Mouse (Mus musculus) adipocyte (in vitro differentiated cells): ENCODE results near the gene Oxct2a.
"Not testable (repeated sequence)": the region's sequence is repeated elsewhere in the genome, so short reads cannot be mapped to it uniquely, and the experiment has no call there.

Source experiments
- DNase-seq: peaks from one replicate; pipeline ENCODE4 v3.0.0-alpha.2; 2016; ENCODE audit warnings: low spot score

Gene Oxct2a

GRCm38 (mm10) chr4:123323534-123323933 lies at the start of gene Oxct2a:
TSS of gene Oxct2a (minus strand) at chr4:123323634.
- DNase-seq = no peak

GRCm38 (mm10) chr4:123363555-123363954 lies 40.1 kb upstream of the Oxct2a start:
- no peak for DNase-seq

DNA sequence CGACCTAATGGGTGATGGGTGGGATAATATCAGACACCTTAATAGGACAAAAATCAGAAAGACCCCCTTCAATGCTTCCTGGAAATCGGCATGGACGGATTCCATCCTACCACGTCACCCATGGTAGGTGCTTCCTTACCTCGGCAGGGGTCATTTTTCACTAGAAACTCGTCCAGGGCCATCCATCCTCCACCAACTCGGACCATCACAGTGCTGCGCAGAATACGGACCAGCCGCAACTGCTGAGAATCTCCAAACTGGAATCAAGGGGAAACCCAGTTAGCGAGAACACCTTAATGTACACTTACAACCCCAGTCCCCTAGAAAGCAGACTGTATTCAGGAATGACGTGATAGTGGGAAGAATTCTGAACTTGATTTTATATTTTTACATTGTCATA lies 37.3 kb upstream of the Oxct2a start:
- DNase-seq = no peak

- no peak for DNase-seq
Observed at GRCm38 (mm10) chr4:123358613-123359012, 35.2 kb upstream of the Oxct2a start.

DNA sequence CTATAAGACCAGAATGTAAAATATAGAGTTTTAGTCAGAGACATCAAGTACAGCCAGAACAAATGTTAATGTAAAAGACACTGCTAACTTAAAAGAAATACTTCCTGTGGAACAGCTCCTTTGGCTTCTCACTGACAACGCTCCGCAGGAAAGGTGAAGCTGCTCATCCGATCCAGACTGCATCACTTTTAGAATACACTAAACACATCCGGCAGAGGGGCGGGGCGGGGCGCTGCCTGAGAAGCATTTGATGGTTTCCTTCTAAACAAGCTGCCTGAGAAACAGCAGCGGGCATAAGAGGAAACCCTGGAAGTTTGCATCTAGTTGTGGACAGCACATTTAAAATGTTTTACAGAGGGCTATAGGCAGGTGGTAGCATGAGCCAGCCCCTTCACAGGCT lies 32.5 kb upstream of the Oxct2a start:
- DNase-seq = no peak

DNA sequence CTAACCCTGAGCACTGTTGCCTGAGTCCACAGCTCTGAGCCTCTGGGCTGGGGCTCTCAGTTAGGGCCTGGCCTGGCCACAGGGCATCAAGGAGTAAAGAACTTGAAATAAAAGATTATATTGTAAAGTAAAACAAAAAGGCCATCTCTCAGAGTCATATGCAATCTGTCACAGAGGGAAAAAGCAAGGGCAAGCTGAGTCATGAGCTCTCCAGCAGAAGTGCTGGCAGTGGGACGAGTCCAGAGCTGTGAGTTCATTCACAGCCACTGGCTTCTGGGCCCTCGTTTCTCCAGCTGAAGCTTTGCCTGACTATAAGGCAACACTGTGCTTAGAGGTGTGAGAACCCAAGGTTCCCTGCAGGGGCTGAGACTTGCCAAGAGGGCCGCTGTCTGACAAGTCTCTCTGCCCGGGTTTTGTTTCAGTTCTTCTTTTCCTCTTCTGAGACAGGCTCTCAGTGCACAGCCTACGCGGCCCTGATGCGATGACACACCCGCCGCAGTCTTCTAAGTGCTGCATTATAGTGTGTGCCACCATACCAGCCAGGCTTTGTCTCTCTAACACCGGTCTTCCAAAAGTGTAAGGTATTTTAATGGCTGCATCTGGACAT lies 29.9 kb upstream of the Oxct2a start:
- DNase-seq = no peak

- no peak for DNase-seq
Observed at GRCm38 (mm10) chr4:123343471-123343789, 20.0 kb upstream of the Oxct2a start.

DNA sequence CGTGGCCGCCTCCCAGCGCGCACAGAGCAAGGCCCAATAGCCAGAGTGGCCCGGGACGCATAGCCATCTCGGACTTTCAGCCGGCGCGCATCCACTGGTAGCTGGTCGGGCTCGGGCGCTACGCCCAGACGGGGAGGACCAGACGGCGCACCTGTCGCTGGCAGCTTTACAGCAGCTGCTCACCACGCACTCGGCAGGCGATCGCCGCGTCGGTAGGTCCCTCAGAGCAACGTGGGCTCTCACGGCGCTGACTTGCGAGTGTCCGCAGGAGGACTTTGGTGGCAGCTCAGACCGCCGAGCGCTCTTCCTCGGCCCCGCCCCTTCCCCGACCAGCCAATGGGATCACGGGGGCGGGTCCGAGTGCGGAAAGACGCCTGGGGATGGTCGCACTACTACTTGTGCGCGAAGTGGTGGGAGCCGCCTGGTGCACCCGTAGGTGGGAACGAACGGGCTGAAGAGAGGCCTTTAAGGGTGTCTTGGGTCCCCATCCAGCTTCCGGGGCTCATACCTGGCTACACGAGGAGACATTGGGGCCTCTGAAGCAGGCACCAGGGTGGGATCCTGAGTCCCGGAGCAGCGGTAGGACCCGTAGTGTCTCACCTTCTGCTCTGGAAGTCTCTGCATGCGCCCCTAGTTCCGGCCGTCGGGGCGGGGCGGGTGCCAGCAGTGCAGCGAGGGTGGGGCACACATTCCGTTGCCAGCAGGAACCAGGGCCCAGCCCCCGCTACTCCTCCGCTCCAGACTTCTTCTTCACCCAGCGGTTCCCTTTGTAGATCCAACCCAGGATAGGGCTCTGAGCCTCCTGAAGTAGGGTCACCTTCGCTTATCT lies 19.4 kb upstream of the Oxct2a start, which contains the start of gene Bmp8a:
Bmp8a (minus strand) TSS at position 611 of the 829 bp plus-strand sequence.
- no peak for DNase-seq

- no peak for DNase-seq
Observed at GRCm38 (mm10) chr4:123342091-123342641, 18.7 kb upstream of the Oxct2a start.

GRCm38 (mm10) chr4:123340232-123340631 lies 16.8 kb upstream of the Oxct2a start:
- DNase-seq = no peak

GRCm38 (mm10) chr4:123337693-123338092 lies 14.3 kb upstream of the Oxct2a start:
- no peak for DNase-seq

- no peak for DNase-seq
Observed at GRCm38 (mm10) chr4:123335796-123336585, 12.6 kb upstream of the Oxct2a start.

DNA sequence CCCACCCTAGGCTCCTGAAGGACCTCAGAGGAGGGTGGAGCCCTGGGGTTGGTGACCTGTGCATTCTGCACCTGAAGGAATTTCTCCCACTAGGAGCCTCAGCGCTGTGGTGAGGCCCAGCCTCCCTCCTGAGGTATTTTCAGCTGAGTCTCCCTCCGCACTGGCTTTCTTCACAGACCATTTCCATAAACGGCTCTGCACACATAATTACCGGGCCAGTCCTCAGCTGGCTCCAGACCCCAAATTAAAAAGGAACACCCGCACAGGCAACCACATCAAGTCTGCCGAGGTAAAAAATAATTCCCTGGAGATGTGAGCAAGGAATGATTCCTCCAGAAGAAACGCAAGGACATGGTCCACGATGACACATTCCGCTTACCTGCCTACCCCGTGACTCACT lies 11.8 kb upstream of the Oxct2a start:
- not testable (repeated sequence) for DNase-seq

- DNase-seq = peak; percentile 66
Observed at GRCm38 (mm10) chr4:123334177-123334576, 10.7 kb upstream of the Oxct2a start.

DNA sequence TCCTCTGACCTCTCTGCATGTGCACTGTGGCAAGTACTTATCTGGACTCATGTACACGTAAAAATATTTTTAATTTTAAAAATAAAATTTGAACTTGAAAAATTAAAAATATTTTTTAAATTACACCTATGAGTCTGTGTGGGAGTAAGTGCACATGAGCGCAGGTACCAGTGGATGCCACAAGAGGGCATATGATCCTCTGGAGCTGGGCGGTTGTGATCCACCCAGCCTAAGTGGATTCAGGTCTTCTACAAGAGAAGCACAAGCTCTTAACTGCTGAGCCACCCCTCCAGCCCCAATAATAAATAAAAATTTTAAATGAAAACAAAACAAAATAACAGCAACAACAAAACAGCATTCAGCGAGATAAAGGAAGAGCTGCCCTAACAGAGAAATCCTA lies 9.7 kb upstream of the Oxct2a start:
- no peak for DNase-seq

DNA sequence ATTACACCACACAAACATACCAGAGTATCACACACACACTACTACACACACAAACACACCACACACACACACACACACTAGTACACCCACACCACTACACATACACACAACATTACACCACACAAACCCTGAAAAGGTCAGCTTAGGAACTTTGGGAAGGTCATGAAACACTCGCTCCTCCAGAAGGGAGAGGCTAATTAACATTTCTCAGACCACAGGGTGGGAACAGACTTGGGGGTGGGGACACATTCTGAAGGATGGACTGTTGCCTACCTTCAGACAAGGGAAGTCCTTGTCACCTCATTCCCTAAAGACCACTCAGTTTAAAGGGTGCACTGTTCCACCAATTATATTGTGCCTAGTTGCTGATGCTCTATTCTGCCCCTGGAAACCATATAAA lies 8.5 kb upstream of the Oxct2a start:
- DNase-seq = not testable (repeated sequence)

DNA sequence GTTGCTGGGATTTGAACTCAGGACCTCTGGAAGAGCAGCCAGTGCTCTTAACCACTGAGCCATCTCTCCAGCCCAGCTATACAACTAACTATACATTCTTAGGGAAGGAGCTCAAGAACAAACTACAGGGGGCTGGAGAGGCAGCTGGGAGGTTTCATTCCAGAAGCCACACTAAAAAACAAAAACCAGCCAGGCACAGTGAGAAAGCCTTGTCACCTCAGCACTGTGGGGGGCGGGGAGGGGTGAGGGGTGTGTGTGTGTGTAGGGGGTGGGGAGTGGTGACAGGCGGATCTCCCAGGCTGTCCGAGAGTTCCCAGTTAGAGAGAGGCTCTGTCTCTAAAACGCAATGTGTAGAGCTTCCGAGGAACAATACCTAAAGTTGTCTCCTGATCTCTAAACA lies 7.9 kb upstream of the Oxct2a start:
- DNase-seq = no peak

GRCm38 (mm10) chr4:123328946-123329345 lies 5.5 kb upstream of the Oxct2a start:
- DNase-seq = no peak

GRCm38 (mm10) chr4:123327630-123328029 lies 4.2 kb upstream of the Oxct2a start:
- DNase-seq = no peak

- no peak for DNase-seq
Observed at GRCm38 (mm10) chr4:123326087-123326486, 2.7 kb upstream of the Oxct2a start.

DNA sequence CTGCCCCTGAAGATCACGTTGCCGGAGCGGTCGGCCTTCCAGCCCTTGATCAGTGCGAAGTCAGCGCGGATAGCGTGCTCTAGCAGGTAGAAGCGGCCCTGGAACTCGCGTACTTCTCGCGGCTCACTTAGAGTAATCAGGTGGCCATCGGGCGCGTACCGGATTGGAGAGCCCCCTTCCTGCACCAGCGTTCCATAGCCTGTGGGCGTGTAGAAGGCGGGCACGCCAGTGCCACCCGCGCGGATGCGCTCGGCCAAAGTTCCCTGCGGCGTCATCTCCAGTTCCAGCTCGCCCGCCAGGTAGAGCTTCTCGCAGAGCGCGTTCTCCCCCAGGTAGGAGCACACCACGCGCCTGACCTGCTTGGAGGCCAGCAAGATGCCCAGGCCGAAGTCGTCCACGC lies 524 bp downstream of the Oxct2a start:
- not testable (repeated sequence) for DNase-seq

DNA sequence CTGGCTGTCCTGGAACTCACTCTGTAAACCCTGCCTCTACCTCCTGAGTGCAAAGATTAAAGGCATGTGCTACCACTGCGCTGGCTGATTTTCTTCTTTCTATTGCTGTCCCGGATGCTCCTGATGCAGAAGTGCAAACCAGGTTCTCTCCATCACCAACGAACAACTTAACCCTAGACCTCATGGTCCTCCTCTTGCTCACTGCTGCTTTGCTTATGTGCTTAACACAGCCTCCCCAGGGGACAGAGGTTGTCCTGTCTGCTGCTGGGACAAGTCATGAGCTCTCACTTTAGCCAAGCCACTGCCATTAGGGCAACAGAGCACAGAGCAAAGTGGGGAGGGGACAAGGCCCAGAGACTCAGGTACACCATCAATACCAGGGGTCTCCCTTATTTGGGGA lies 8.9 kb downstream of the Oxct2a start:
- no peak for DNase-seq

DNA sequence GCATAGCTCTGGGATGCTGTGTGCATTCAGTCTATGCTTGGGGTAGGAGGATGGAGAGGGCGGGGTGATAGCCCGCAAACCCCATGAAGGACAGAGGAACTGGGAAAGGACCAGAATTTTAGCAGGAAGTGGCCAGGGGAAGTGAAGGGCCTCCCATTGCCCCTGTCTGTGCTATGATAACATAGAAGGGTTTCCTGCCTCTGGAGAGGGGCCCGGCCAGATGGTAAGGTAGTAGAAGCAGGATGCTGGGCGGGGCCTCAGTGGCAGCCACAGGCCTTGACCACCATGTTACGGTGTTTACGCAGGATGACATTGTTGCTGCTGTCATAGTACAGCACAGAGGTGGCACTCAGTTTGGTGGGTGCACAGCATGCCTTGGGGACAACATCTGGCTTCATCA lies 10.4 kb downstream of the Oxct2a start:
- no peak for DNase-seq
